Mouse (Mus musculus) forebrain, embryonic 14.5 days (tissue): ENCODE results near the gene Prdx6. TPM values are rescaled to one million over a fixed set of nuclear protein-coding genes. Genes with fewer than 3 reads are reported as not detected.

ENCODE experiments used
- ATAC-seq: fragments of 200-750 bp; cut with Nextera tagmentation; 2 replicates; pipeline ENCODE4 v1.8.0; 2017; ENCODE audit warnings: mild to moderate bottlenecking, moderate library complexity
- DNase-seq: peaks from one replicate; pipeline ENCODE4 v3.0.0-alpha.2; 2015; ENCODE audit warnings: low spot score
- H3K27ac ChIP-seq: fragments of 300-500 bp; sonication (generic); 2 replicates; pipeline ENCODE4 v1.5.1; 2014; ENCODE audit warnings: low read depth, mild to moderate bottlenecking, control low read depth, low read length, moderate library complexity
- H3K27me3 ChIP-seq: fragments of 300-500 bp; sonication (generic); replicated peaks from 2 replicates; pipeline ENCODE4 v1.6.1; 2014; ENCODE audit warnings: low read length, control low read depth, mixed read lengths; ENCODE audit not compliant: control insufficient read depth, insufficient read depth
- H3K36me3 ChIP-seq: fragments of 300-500 bp; sonication (generic); 2 replicates; pipeline ENCODE4 v1.6.1; 2014; ENCODE audit warnings: low read length, control low read depth; ENCODE audit not compliant: control insufficient read depth, insufficient read depth
- H3K4me1 ChIP-seq: fragments of 300-500 bp; sonication (generic); 2 replicates; pipeline ENCODE4 v1.6.1; 2014; ENCODE audit warnings: antibody characterized with exemption, low read length, control low read depth; ENCODE audit not compliant: control insufficient read depth, insufficient read depth
- H3K4me2 ChIP-seq: fragments of 300-500 bp; sonication (generic); 2 replicates; pipeline ENCODE4 v1.6.1; 2014; ENCODE audit warnings: mild to moderate bottlenecking, control low read depth, low read length
- H3K4me3 ChIP-seq: fragments of 300-500 bp; sonication (generic); 2 replicates; pipeline ENCODE4 v1.5.1; 2014; ENCODE audit warnings: low read depth, low read length, control low read depth
- H3K9ac ChIP-seq: fragments of 300-500 bp; sonication (generic); 2 replicates; pipeline ENCODE4 v1.6.1; 2014; ENCODE audit warnings: mild to moderate bottlenecking, low read length, control low read depth, moderate library complexity
- H3K9me3 ChIP-seq: fragments of 300-500 bp; sonication (generic); replicated peaks from 2 replicates; pipeline ENCODE4 v1.6.1; 2016; ENCODE audit warnings: low read length, control low read depth, mixed read lengths; ENCODE audit not compliant: control insufficient read depth
- WGBS: fragments of 180-500 bp; shearing (Covaris S2); extraction: QIAGEN DNeasy Blood & Tissue Kit; methylation state at CpG from one replicate; pipeline ENCODE4 v1.1.7; 2014; 5-methylcytosine and 5-hydroxymethylcytosine counted together
- polyA plus RNA-seq: library from polyadenylated mRNA; unstranded; fragments of >200 nt; fragmentation: Nextera tagmentation; extraction: Ambion mirVana; gene quantifications from 2 replicates; pipeline ENCODE4 v1.2.1, GENCODE M21; 2014

Gene Prdx6
- 256 and 281 TPM in 2 replicates for polyA plus RNA-seq

- peak; percentile 90 for DNase-seq
- Histone ChIP-seq H3K27me3 (no peaks in the 10 kb centered on the region), H3K36me3 (peaks cover 11% of the 10 kb centered on the region; the same call in 1 of the 2 replicates), H3K27ac (peak within 1 kb of the TSS; percentile 27; the same call in 1 of the 2 replicates), H3K4me2 (peak within 1 kb of the TSS; percentile 93), H3K9me3 (no peaks in the 10 kb centered on the region), H3K4me3 (peak within 1 kb of the TSS; percentile 81), H3K9ac (peak within 1 kb of the TSS; percentile 90), H3K4me1 (peaks cover 20% of the 10 kb centered on the region)
- peak; percentile 95 for ATAC-seq
- under 1% methylated on average over 65 of the region's 66 CpGs for WGBS
Observed at GRCm38 (mm10) chr1:161250604-161251416, at the start of gene Prdx6. TSS of gene Prdx6 (minus strand) at chr1:161251219.

- Histone ChIP-seq H3K4me2 (no peak overlapping the region), H3K4me3 (no peak overlapping the region), H3K9ac (no peak overlapping the region), H3K4me1 (no peaks in the 10 kb centered on the region), H3K27me3 (no peaks in the 10 kb centered on the region), H3K27ac (no peak overlapping the region), H3K36me3 (no peaks in the 10 kb centered on the region), H3K9me3 (no peaks in the 10 kb centered on the region)
- DNase-seq = no peak
- WGBS = 57% methylated on average over 12 of the region's 12 CpGs
- no peak for ATAC-seq
Observed at GRCm38 (mm10) chr1:161288256-161288655, 37.2 kb upstream of the Prdx6 start.

GRCm38 (mm10) chr1:161286726-161287310 lies 35.8 kb upstream of the Prdx6 start:
- Histone ChIP-seq H3K4me2 (no peak overlapping the region), H3K9me3 (no peaks in the 10 kb centered on the region), H3K27me3 (no peaks in the 10 kb centered on the region)

GRCm38 (mm10) chr1:161281054-161281688 lies 30.2 kb upstream of the Prdx6 start:
- no peaks in the 10 kb centered on the region for H3K36me3 ChIP-seq
- 76% methylated on average over 3 of the region's 3 CpGs for WGBS

More at GRCm38 (mm10) chr1:161286726-161287310, 35.8 kb upstream of the Prdx6 start:
- H3K27ac ChIP-seq = no peak overlapping the region
- WGBS = 18% methylated on average over 11 of the region's 11 CpGs
- no peak overlapping the region for H3K4me3 ChIP-seq
- no peaks in the 10 kb centered on the region for H3K36me3 ChIP-seq
- no peaks in the 10 kb centered on the region for H3K4me1 ChIP-seq
- H3K9ac ChIP-seq = no peak overlapping the region
- DNase-seq (peak; percentile 79), ATAC-seq (peak; percentile 80; the same call in 1 of the 2 replicates)

GRCm38 (mm10) chr1:161279244-161279908 lies 28.4 kb upstream of the Prdx6 start:
- ATAC-seq (no peak), DNase-seq (no peak)

More at GRCm38 (mm10) chr1:161281054-161281688, 30.2 kb upstream of the Prdx6 start:
- DNase-seq (no peak), ATAC-seq (no peak)
- Histone ChIP-seq H3K4me3 (no peak overlapping the region), H3K4me1 (no peaks in the 10 kb centered on the region), H3K4me2 (no peak overlapping the region), H3K9ac (no peak overlapping the region), H3K9me3 (no peaks in the 10 kb centered on the region), H3K27me3 (no peaks in the 10 kb centered on the region), H3K27ac (no peak overlapping the region)

GRCm38 (mm10) chr1:161273486-161273885 lies 22.5 kb upstream of the Prdx6 start:
- H3K4me2 ChIP-seq = no peak overlapping the region
- no peaks in the 10 kb centered on the region for H3K9me3 ChIP-seq
- H3K36me3 ChIP-seq = no peaks in the 10 kb centered on the region
- 0% methylated on average over 1 of the region's 1 CpGs for whole genome bisulfite sequencing
- DNase-seq (peak; percentile 72), ATAC-seq (peak; percentile 66; the same call in 1 of the 2 replicates)
- H3K27ac ChIP-seq = no peak overlapping the region
- no peaks in the 10 kb centered on the region for H3K4me1 ChIP-seq
- H3K9ac ChIP-seq = no peak overlapping the region
- no peaks in the 10 kb centered on the region for H3K27me3 ChIP-seq
- H3K4me3 ChIP-seq = no peak overlapping the region

More at GRCm38 (mm10) chr1:161279244-161279908, 28.4 kb upstream of the Prdx6 start:
- WGBS = 77% methylated on average over 6 of the region's 6 CpGs
- no peaks in the 10 kb centered on the region for H3K4me1 ChIP-seq
- no peak overlapping the region for H3K4me2 ChIP-seq
- no peaks in the 10 kb centered on the region for H3K36me3 ChIP-seq
- no peak overlapping the region for H3K4me3 ChIP-seq
- H3K9ac ChIP-seq = no peak overlapping the region
- no peaks in the 10 kb centered on the region for H3K27me3 ChIP-seq
- H3K9me3 ChIP-seq = no peaks in the 10 kb centered on the region
- no peak overlapping the region for H3K27ac ChIP-seq

- WGBS = 56% methylated on average over 2 of the region's 2 CpGs
- Histone ChIP-seq H3K27ac (no peak overlapping the region), H3K4me1 (no peaks in the 10 kb centered on the region), H3K4me3 (no peak overlapping the region), H3K27me3 (no peaks in the 10 kb centered on the region), H3K9ac (no peak overlapping the region), H3K9me3 (no peaks in the 10 kb centered on the region), H3K36me3 (no peaks in the 10 kb centered on the region), H3K4me2 (no peak overlapping the region)
- DNase-seq (no peak), ATAC-seq (no peak)
Observed at GRCm38 (mm10) chr1:161271461-161271810, 20.4 kb upstream of the Prdx6 start.

GRCm38 (mm10) chr1:161270776-161271460 lies 19.9 kb upstream of the Prdx6 start:
- H3K9me3 ChIP-seq = no peaks in the 10 kb centered on the region
- DNase-seq (no peak), ATAC-seq (no peak)
- no peak overlapping the region for H3K4me2 ChIP-seq
- no peak overlapping the region for H3K27ac ChIP-seq
- no peak overlapping the region for H3K9ac ChIP-seq
- H3K36me3 ChIP-seq = no peaks in the 10 kb centered on the region
- no peak overlapping the region for H3K4me3 ChIP-seq
- no peaks in the 10 kb centered on the region for H3K4me1 ChIP-seq
- WGBS = 81% methylated on average over 4 of the region's 4 CpGs
- no peaks in the 10 kb centered on the region for H3K27me3 ChIP-seq
